Mouse (Mus musculus): ENCODE results near the gene Stk11. TPM values are rescaled to one million over a fixed set of nuclear protein-coding genes. Genes with fewer than 3 reads are reported as not detected.
"Not testable (repeated sequence)": the region's sequence is repeated elsewhere in the genome, so short reads cannot be mapped to it uniquely, and the experiment has no call there.

Stk11 gene
- total and polyA plus RNA-seq, 2 experiments from 2014 or later, result 15.0 to 86.4 TPM

DNA sequence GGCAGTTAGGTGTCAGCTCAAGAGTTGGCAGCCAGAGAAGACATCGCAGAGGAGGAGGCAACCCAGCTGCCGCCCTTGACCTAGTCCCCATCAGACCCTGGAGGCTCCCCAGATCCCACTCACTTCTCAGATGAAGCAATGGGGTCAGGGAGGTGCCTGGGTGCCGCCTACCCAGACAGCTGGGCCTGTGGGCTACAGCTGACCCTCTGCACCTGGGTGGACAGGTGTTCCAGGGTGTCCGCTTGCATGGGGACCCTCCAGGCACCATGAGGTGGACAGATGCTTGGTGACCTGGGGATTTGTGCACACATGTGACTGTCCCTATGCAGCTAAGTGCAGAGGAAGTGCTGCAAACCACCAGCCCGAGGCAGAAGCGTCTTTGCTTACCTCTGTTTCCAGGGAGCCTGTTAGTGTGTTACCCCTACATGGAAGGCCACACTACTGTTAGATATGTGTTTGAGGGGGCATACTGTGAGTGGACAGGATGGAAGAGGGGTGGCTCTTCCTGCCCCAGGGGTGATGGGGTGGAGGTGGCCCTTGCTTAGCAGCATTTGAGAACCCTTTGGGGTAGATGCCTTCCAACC is 47.2 kb downstream of the Stk11 start:
- Histone ChIP-seq H3K9me3 (ENCODE audit: low read length) (no peaks in the 10 kb centered on the region), H3K27me3 (ENCODE audit: insufficient read depth, low read length) (no peaks in the 10 kb centered on the region), H3K4me2 (ENCODE audit: low read depth, low read length) (no peak overlapping the region), H3K4me1 (ENCODE audit: insufficient read depth, low read length) (peaks cover 27% of the 10 kb centered on the region), H3K9ac (replicated peaks; ENCODE audit: low read length) (no peak overlapping the region), H3K4me3 (ENCODE audit: low read length) (no peak overlapping the region), H3K36me3 (ENCODE audit: insufficient read depth, low read length) (no peaks in the 10 kb centered on the region), H3K27ac (no peak overlapping the region)
- ATAC-seq, result no peak
- no peak for TF ChIP-seq CTCF (IDR thresholded peaks at IDR 0.05; ENCODE audit: low read depth)
- WGBS, result 87% methylated on average over 6 of the region's 6 CpGs
- DNase-seq (ENCODE audit: low spot score), result no peak

DNA sequence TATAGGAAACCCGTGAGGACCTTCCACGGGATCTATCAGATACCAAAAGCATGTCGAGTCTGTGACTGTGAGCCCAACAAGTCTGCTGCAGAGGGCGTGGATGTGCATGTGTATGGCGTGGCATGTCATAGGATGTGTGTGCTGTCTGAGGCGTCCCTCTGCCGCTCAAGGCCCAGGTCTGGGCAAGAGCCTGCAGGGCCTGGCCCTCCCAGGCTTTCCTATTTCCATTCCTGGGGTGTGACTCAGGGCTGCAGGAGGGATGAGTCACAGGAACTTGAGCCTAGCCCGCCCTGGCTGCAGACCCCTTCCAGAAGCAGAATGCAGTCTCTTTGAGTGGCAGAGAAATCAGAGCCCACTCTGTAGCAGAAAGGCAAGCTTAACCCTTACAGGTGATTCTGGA is 48.1 kb downstream of the Stk11 start:
- no peak for TF ChIP-seq CTCF (IDR thresholded peaks at IDR 0.05; ENCODE audit: low read depth)
- no peak for DNase-seq (ENCODE audit: low spot score)
- H3K4me2 ChIP-seq (ENCODE audit: low read depth, low read length), result peak overlapping the region; percentile 73; the same call in 1 of the 2 replicates
- peaks cover 28% of the 10 kb centered on the region for H3K4me1 ChIP-seq (ENCODE audit: insufficient read depth, low read length)
- no peak for ATAC-seq
- H3K4me3 ChIP-seq (ENCODE audit: low read length), result no peak overlapping the region
- no peaks in the 10 kb centered on the region for H3K27me3 ChIP-seq (ENCODE audit: insufficient read depth, low read length)
- 74% methylated on average over 8 of the region's 8 CpGs for WGBS
- H3K27ac ChIP-seq, result peak overlapping the region; percentile 78; the same call in 1 of the 2 replicates
- no peaks in the 10 kb centered on the region for H3K9me3 ChIP-seq (ENCODE audit: low read length)
- H3K9ac ChIP-seq (replicated peaks; ENCODE audit: low read length), result peak overlapping the region; percentile 60; the same call in 1 of the 2 replicates
- no peaks in the 10 kb centered on the region for H3K36me3 ChIP-seq (ENCODE audit: insufficient read depth, low read length)

DNA sequence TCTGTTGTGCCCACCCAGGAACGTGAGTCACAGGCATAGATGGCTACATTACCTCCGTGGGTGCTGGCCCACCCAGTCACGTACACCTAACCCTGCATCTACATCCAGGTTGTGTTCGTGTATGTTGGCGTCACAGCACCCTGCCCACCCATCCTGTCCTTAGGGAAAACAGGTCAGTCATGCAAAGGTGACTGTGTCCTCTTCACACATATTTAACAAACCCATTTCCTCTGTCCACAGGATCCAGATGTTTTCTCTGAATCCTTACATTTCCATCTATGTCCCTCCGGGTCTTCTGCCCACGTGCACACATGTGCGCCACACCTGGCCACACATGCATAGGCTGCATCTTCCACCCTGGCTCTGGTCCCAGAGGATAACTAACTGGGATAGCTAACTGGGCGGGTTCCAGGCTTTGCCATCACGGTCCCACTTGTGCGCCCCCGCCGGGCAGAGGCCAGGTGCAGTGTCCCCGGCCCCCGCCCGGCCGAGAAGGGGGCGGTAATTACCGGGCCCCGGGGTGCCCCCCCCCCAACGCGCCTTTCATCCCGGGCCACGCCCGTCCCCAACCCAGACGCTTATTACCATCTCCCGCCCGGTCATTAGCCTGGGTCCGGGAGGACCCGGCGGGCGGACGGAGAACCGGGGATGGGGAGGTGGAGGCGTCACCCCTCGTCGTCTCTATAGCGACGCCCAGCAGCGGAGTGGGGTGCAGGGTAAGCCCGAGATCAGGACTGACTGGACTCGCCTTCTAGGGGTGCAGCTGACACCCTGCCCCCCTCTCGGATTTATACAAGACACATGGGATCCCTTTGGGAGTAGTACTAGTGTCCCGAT is 48.8 kb downstream of the Stk11 start:
- peak; percentile 44 for DNase-seq (ENCODE audit: low spot score)
- Histone ChIP-seq H3K27ac (peak overlapping the region; percentile 78), H3K4me2 (ENCODE audit: low read depth, low read length) (peak overlapping the region; percentile 73), H3K9me3 (ENCODE audit: low read length) (no peaks in the 10 kb centered on the region), H3K36me3 (ENCODE audit: insufficient read depth, low read length) (no peaks in the 10 kb centered on the region), H3K4me1 (ENCODE audit: insufficient read depth, low read length) (peaks cover 30% of the 10 kb centered on the region), H3K9ac (replicated peaks; ENCODE audit: low read length) (peak overlapping the region; percentile 60), H3K4me3 (ENCODE audit: low read length) (peak overlapping the region; percentile 38), H3K27me3 (ENCODE audit: insufficient read depth, low read length) (no peaks in the 10 kb centered on the region)
- ATAC-seq, result no peak; the same call in 1 of the 2 replicates
- WGBS, result 9% methylated on average over 43 of the region's 44 CpGs
- TF ChIP-seq CTCF (IDR thresholded peaks at IDR 0.05; ENCODE audit: low read depth), result no peak

DNA sequence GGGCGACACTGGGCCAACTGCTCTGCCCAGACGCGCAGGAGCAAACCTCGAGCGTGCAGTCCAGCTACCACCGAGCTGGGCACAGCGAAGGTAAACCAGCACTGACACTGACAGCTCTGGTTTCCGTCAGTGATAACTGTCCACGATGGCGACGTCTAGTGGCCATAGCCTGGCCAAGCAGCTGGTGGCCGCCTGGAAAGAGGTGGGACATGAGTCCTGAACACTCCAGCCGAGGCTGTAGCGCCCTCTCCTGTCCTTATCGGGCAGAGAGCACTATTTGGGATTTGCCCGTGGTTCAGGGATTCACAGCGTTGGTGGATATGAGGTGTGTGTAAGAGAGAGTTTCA is 49.4 kb downstream of the Stk11 start:
- peaks cover 30% of the 10 kb centered on the region for H3K4me1 ChIP-seq (ENCODE audit: insufficient read depth, low read length)
- H3K9me3 ChIP-seq (ENCODE audit: low read length), result no peaks in the 10 kb centered on the region
- peak; percentile 57 for ATAC-seq
- WGBS, result under 1% methylated on average over 17 of the region's 17 CpGs
- H3K4me3 ChIP-seq (ENCODE audit: low read length), result peak overlapping the region; percentile 38
- TF ChIP-seq CTCF (IDR thresholded peaks at IDR 0.05; ENCODE audit: low read depth), result peak; percentile 100
- peak overlapping the region; percentile 73 for H3K4me2 ChIP-seq (ENCODE audit: low read depth, low read length)
- H3K27ac ChIP-seq, result peak overlapping the region; percentile 78
- H3K27me3 ChIP-seq (ENCODE audit: insufficient read depth, low read length), result no peaks in the 10 kb centered on the region
- 0 out of 2 replicates have a peak, but pooled peaks cover 2% of the 10 kb centered on the region for H3K36me3 ChIP-seq (ENCODE audit: insufficient read depth, low read length)
- DNase-seq (ENCODE audit: low spot score), result peak; percentile 98
- peak overlapping the region; percentile 60 for H3K9ac ChIP-seq (replicated peaks; ENCODE audit: low read length)

DNA sequence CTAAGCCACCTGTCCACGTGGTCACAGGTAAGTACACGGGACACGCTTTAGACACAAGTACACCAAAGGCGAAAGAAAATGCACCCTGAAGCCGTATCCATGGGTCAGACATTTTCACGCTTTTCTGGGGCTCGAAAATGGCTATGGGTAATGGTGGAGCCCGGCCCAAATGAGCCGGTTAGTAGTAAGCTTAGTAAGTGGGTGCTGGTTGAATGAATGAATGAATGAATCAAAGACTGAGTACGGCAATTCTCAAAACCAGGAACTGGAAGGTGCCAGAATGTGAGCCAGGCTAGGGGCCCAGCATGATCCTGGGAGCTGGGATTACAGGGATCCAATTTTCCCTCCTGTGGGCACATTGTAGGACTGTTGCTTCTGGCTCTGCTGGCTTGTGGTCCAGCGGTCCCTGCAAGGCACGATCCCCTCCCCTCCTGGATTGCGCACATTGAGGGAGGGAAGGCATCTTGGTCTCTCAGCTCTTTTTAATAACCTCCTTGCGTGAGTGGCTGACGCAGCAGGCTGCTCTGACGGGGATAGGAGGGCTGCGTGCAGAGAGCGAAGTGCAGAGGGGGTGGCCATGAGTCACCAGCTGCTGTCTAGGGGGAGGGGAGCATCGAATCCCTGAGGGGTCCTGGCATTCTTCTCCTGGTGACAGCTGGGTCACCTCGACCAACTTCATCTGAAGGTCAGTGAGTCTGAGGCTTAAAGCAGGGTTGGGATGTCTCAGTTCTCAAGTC is 50.0 kb downstream of the Stk11 start, which contains the start of gene Cirbp:
Cirbp (plus strand) TSS at position 594 of the 737 bp plus-strand sequence.
- peak within 1 kb of the TSS; percentile 100 for H3K27ac ChIP-seq
- ATAC-seq (no peak), DNase-seq (ENCODE audit: low spot score) (peak; percentile 63)
- peak within 1 kb of the TSS; percentile 38 for H3K4me3 ChIP-seq (ENCODE audit: low read length)
- 10% methylated on average over 20 of the region's 20 CpGs for WGBS
- no peaks in the 10 kb centered on the region for H3K9me3 ChIP-seq (ENCODE audit: low read length)
- H3K4me2 ChIP-seq (ENCODE audit: low read depth, low read length), result peak within 1 kb of the TSS; percentile 73
- TF ChIP-seq CTCF (IDR thresholded peaks at IDR 0.05; ENCODE audit: low read depth), result no peak
- H3K4me1 ChIP-seq (ENCODE audit: insufficient read depth, low read length), result peaks cover 25% of the 10 kb centered on the region
- H3K9ac ChIP-seq (replicated peaks; ENCODE audit: low read length), result peak within 1 kb of the TSS; percentile 60
- no peaks in the 10 kb centered on the region for H3K27me3 ChIP-seq (ENCODE audit: insufficient read depth, low read length)
- H3K36me3 ChIP-seq (ENCODE audit: insufficient read depth, low read length), result peaks cover 7% of the 10 kb centered on the region; the same call in 1 of the 2 replicates

DNA sequence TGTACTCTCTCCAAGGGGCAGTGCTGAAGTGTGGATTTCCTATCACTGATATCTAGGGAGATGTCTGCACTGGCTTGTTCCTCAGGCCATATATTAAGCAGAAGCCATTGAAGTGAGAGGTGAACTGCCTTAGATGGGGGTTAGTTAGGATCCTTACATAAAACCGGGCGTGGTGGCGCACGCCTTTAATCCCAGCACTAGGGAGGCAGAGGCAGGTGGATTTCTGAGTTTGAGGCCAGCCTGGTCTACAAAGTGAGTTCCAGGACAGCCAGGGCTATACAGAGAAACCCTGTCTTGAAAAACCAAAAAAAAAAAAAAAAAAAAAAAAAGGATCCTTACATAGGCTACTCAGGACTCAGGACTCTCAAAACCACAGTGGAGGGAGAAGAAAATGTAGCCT is 50.5 kb downstream of the Stk11 start:
- H3K27me3 ChIP-seq (ENCODE audit: insufficient read depth, low read length); H3K9me3 ChIP-seq (ENCODE audit: low read length); H3K9ac ChIP-seq (replicated peaks; ENCODE audit: low read length); DNase-seq (ENCODE audit: low spot score); ATAC-seq; H3K4me3 ChIP-seq (ENCODE audit: low read length): not testable (repeated sequence)
- peaks cover 19% of the 10 kb centered on the region for H3K4me1 ChIP-seq (ENCODE audit: insufficient read depth, low read length)
- H3K27ac ChIP-seq, result peak overlapping the region; percentile 74
- peak overlapping the region; percentile 73 for H3K4me2 ChIP-seq (ENCODE audit: low read depth, low read length)
- peaks cover 11% of the 10 kb centered on the region; the same call in 1 of the 2 replicates for H3K36me3 ChIP-seq (ENCODE audit: insufficient read depth, low read length)
- WGBS, result 86% methylated on average over 4 of the region's 4 CpGs

Measured in hindbrain, postnatal 0 days (tissue).